Mouse (Mus musculus) right cerebral cortex, postnatal 36 days (tissue): ENCODE results near the gene Fscn2.

Experiments
- DNase-seq, 2 experiments: peaks; one replicate each; pipeline ENCODE4 v3.0.0; 2022; ENCODE audit warnings: low spot score in 2 of 2, mixed read lengths in 1 of 2

Fscn2 gene

DNA sequence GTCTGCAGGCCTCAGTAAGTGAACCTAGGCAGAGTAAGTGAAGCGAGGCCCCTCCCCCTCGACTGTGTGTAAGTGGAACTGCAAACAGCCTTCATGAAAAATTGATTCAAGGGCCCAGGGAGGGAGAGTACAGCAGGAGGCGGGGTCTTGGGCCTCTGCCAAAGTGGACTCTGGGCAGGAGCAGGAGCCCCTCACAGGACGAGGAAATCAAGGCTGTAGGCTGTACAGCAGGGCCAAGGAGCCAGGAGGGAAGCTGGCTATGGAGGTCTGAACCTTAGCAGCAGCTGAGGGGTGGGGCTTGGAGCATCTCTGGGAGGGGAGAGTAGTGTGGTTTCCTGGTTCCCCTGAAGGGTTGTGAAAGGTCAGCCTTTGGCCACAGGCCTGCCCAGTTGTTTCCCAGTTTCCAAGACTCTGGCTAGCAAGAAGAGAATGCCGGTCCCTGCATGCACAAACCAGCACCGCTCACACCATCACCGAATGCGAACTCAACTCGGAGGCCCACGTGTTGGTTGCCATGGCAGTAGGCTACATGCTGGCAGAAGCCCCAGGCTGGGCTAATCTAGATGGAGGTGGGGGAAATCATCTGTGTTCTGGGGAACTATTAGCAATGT lies 3.4 kb upstream of the Fscn2 start:
- peak; percentile 75 to 82 for DNase-seq

DNA sequence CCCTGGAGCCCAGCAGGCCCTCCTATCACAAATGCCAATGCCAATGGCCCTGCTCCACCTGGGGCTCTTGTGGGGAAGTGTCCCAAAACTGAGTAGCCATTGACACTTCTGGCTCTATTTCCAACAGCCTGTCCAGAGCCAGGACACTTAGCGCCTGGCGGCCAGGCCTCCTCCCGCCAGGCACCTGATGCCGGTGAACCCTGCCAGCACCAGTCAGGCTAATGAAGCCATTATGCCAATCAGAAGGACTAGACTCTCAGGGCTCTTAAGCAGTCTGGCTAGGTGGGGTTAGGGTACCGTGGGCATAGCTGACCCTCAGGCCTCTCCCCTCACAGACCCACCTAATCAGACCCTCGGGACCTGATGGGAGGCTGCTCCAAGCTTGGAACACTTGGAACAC lies 1.9 kb upstream of the Fscn2 start:
- no peak for DNase-seq

DNA sequence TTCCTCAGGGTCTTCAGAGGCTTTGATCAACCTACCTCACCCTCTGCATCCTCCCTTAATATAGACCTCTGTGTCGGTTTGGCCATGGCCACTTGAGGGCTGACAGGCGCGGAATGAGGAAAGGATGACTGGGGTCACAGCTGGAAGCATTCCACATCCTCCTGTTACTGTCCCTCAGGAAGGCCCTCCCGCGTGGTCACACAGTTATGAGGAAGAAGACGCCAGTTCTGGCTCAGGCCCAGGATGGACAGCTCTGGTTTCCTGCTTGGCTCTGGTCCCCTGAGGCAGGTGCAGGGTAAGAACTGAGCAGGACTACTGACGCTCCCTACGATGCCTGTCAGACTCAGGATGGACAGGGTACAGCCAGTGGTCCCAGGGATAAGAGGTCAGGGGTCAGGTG lies 1.3 kb upstream of the Fscn2 start:
- DNase-seq: no peak

DNA sequence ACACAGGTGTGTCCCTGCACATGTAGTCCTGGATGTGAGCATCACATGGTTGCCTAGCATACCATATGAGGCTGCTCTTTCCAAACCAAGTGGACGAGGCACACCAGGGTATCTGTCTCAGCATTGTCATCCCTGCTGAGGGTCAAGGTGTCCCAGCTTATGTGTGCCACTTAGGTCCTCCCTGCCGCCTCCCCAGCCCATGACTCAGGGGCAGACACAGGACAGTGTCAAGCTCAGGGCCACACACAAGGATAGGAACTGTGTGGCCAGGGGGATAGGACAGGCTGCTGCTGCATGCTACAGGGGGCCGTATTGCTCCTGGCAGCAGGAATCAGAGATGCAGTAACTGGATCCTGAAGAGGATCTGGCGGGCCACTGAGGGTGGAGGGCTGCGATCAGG lies 579 bp upstream of the Fscn2 start:
- no peak for DNase-seq

DNA sequence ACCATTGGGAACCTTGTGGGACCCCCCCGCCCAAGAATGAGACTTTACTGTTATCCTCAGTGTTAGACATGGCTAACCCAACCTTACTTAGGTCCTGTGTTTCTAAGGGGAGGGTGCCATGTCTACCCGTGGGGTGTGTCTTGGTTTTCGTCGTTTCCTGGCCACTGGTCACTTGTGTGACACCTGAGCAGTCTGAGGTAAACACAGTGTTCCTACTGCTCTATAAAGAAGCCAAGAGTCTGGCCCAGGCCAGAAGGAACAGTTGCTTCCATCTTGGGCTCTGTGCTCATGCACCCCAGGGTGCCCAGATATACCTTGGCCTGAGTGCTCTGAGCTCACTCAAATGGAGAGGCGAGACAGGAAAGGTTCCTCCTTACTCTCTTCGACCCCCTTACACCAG lies 1.6 kb downstream of the Fscn2 start:
- no peak for DNase-seq

DNA sequence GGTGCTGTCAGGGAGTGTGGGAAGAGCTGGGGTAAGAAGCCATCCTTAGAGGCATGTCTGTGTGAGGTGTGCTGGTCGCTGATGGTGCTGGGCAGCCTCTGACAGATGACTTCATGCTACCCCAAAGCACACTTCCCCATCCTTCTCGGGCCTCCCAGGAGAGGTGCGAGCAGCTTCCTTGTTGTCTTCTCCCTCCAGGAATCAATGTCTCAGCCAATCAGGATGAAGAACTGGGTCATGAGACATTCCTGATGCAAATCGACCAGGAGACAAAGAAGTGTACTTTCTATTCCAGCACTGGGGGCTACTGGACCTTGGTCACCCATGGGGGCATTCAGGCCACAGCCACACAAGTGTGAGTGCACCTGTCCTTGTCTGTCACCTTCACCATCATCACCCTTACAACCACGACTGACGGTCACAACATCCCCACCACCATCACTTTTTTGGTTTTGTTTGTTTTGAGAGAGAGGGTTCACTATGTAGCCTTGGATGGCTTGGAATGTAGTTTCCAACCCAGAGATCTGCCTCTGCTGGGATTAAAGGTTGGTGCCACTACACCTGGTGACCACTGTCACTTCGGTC lies 5.2 kb downstream of the Fscn2 start:
- no peak for DNase-seq

DNA sequence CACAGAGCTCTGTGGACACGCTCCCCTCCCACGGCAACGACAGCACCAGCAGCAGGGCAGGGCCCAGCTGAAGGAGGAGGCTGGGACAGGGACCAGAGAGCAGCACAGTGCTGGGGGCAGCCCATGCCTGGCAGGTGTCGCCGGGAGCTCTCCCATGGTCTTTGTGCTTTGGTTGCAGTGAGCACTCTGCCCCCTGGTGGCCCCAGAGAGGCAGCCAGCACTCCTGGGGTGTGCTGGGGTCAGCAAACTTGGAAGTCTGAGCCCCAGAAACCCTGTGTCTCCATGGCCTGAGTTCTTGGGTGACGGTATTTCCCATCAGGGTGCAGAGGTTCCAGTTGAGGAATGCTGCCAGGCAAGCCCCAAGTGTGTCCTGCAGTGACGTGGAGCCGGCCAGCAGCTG lies 8.3 kb downstream of the Fscn2 start:
- no peak for DNase-seq

DNA sequence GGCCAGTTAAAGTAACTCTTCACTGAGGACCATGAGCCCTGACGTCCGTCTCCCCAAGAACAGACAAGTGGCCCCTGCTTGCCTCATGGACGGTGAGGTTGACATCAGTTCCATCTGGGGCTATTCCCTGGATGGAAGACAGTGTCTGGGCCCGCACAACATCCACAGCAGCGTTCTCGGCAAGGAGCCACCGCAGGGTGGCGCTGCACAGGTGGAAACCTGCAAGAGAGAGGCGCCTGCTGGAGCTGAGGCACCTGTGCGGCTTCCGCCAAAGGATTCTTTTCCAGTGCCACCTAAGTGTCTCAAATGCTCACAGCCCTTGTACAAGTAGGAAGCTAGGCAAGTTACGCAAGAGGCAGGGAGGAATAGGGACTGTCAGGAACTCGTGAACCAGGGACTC lies 11.7 kb downstream of the Fscn2 start:
- DNase-seq: no peak

DNA sequence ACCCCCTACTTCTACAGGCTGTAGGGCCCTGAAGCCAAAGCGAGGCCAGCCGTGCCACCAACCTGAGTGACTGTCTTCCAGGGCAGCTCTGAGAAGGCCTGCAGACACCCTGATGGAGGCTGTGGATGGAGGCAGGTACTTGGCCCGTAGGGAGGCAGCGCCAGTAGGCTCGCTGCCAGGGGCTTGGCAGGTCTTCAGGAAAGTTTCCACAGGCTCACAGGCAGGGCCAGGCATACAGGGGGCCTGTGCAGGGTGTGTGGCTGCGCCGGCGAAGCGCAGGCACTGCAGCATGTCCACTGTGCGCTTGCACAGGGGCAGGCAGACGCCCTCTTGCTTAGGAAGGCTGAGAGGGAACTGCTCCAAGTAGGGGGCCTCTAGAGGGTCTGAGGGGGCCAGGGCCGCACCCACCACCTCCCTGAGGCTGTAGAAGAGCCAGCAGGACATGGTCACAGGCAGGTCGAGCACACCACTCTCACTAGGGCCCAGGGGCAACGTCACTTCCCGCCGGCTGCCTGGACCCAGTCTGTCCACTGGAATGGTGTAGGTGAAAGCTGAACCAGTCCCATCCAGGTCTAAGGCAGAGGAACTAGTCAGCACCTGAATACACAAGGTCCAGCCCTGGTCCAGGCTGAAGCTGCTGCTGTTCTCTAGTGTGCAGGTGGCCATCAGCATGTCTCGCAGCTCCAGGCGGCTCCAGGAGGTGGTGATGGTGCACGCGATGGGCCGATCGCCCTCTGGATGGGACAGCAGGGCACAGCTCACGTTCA lies 12.7 kb downstream of the Fscn2 start:
- DNase-seq: no peak

DNA sequence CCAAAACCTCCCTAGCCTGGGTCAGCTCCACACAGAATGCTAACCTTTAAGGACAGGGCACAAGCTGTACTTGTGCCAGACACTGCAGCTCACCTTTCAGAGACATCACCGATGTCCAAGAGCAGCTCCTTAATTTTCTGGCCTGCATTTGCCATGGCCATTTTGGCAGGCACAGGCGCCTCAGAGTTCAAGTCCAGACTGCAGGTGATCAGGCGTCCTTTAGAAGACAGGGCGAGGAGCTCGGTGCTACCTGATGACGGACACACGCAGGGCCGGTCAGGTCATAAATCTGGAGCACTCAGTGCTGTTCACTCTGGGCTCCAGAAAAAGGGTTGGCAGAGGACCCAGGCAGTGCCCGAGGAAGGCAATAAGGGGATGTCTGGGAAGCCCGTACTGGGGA lies 14.0 kb downstream of the Fscn2 start:
- DNase-seq: no peak

DNA sequence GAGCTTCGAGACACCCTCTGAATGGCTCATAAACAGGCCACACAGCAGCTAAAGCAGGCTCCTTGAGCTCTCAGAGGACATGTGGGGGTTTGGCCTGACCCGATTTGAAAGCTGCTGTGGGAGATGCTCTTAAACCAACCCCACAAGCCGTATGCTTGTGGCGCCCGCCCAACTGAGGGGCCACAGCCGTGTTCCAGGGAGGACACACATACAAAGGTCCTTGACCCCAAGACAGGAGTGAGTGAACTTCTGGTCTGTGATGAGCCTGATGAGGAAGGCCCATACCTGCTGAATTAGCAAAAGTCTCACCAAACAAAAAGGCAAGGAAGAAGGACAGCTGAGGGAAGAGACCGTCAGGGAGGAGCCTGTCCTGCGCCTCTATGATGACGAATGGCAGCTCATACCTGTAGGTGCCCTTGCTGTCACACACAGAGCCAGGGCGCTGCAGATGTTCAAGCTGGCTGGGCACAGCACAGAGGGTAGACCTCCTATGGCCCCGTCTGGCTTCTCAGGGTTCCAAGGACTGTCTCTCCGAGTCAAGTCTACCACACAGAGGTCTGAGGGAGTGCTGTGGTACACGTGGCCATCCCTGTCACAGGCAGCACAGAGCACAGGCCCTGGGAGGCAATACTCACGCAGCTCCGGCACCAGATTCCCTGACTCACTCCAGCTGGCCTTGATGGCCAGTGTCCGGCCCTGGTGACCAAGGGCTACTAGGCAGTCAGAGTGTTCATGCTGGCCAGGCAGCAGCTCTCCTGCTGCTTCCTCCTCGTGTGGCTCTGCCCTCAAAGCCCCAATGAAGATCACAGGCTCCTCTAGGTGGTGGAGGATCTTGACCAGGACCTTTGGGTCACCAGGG lies 15.2 kb downstream of the Fscn2 start:
- no peak for DNase-seq

DNA sequence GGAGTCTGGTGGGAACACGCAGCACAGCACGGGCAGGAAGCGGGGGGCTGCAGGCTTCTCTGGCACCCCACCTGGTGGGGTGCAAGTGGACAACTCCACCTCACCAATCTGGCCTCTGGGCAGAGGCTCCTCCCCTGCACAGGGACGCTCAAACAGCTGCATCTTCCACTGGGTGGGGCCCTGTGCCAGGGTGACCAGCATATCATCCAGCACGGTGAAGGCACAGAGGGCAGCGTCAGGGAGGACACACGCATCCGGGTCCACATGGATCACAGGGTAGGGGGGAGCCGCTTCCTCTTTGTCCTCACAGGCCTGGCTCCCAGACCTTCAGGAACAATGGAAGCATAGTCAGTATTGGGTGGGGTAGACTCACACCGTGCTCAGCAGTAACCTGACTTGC lies 16.0 kb downstream of the Fscn2 start:
- no peak for DNase-seq

DNA sequence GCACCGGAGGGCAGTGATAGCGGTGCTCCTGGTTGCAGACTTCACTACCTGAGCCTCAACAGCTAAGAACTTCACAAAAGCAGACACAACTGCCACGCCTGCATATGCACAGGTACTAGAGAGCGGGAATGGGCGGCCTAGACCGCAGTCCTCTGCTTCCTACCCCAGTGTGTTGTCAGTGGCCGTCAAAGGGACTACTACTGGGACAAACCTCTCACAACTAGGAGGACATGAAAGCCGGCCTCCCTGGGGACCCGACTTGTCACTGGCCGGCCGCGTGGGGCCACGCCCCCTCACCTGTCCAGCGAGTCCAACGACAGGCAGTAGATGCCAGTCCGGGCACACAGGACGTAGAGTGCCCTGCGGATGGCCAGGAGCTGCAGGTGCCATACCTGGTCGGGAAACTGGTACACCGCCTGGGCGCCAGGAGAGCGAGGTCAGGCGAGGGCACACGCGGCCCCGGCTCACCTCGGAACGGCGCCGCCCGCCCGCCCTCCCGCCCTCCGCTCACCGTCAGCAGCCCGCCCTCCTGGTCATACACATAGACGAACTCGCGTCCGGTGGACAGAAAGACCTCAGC lies 16.8 kb downstream of the Fscn2 start:
- no peak for DNase-seq

DNA sequence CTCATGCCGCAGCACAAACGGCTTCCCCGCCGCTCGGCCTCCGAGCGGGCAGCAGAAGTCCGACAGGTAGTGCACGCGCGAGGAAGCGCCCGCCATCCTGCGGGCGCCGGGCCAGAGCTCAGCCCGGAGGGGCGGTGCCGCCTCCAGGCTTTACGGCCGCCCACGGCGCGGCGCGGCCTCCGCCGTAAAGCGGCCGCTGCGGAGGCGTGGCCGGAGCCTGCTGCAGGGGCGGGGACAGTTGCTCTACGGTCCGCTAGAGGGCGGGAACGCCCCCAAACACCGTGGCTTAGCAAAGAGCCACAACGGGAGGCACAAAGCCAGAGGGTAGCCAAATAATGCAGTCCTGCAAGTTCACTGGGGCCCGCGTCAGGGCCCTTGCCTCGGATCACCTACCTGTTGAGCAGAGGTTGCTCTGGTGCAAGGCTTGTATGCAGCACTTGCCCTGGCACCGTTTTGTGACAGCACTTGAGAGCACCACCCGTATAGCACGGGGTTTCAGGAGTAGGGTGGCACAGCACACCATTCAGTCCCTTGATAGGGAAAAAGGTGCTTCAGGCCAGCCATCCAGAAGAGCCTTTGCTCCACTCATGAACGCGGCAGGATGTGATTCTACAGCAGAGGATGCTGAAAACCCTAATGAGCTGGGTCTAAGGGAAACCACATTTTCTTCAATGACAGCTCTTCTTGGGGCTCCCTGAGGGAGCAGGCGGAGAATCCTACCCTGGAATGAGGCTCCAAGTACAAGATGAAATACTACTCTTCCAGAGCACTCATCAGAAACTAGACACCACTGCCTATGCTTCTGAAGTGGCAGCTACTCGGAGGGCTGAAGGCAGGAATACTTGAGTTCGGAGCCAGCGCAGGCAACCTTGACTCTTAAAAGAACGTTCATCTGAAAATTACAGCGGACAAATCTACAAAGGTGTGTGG lies 17.5 kb downstream of the Fscn2 start, which contains the start of gene Faap100:
Gene Faap100, minus strand, starts transcription at position 154 of the 930 bp plus-strand sequence.
- DNase-seq: peak; percentile 75 to 76

DNA sequence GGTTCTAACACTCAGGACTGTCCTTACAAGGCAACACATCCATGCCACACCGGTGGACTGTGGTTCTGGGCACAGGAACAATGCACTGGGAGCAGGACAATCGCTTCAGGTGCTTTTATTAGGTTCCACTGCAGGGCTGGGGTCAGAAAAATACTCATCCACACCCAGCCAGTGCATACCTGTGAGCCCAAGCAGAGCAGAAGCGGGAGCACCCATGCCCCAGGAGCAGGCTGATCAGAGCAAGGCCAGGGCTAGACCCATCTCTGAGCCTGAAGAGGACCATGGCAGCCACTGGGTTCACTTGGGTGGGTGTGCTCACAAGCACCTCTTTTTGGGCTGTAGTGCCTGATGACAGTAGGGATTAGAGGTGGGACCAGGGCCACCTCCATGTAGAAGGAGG lies 18.9 kb downstream of the Fscn2 start:
- DNase-seq: no peak

DNA sequence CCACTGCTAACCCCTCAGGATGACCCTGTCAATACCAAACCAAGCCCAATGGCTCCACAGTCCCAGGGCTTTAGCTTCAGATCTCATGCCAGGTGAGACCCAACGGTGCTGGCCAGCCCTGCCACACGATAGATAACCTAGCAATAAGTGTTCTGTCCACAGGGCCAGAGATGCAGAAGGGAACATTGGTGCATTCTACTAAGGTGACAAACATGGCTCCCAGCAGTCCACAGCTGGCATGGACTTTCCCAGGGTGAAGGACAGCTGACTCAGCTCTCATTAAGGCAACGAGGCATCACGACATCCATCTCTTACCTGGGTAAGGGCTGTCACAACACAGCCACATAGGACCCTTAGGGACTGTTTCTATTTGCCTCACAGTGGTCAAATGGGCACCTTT lies 19.8 kb downstream of the Fscn2 start:
- no peak for DNase-seq

DNA sequence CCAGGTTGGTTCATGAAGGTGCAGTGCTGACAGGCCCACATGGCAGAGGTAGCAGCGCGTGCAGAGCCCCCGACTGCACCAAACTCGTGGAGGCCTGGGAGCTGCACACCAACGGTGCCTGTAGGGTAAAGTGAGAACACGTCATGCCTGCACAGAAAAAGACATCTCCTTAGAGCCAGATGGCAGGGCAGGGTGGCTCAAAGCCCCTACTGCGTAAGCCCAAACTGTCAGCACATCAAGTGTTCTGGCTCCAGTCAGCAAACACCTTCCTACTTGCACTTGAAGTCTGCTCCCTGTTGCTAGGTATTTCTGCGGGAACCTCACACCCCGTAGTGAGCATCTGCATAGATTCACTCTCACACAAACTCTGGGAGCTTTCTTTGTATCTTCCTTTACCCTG lies 21.2 kb downstream of the Fscn2 start:
- peak; percentile 46 to 61 for DNase-seq

DNA sequence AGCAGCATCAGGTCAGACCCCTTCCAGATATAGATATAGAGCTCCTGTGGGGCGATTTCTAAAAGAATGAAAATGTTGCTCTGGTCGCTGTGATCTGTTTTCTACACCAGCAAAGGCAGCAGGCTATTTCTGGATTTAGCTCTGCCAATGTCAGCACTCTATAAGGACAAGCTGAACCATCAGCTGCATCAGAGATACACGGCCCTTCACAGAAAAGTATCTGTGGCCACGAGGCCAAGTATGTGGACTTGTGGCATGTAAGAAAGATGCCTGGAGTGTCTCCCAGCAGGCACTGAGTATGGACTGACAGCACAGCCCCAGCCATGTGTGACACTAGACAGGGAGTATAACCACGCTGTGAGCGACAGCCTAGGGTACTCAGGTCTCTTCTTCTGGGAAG lies 25.3 kb downstream of the Fscn2 start:
- DNase-seq: no peak

DNA sequence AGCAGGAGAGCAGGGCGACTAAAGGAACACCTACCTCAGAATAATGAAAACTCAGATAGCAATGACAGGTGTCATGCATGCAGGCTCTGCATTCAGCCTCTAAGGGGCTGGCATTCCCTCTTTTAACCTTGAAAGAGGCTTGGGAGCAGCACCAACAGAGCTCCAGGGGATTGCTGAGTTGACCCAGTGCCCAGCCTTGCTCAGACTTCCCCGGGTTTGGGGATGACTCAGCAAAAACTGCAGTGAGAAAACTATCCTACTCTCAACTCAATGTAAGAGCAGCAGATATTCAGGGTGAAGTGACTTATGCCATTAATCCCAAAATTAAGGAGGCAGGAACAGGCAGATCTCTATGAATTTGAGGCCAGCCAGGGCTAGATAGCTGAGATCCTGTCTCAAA lies 25.8 kb downstream of the Fscn2 start:
- no peak for DNase-seq

DNA sequence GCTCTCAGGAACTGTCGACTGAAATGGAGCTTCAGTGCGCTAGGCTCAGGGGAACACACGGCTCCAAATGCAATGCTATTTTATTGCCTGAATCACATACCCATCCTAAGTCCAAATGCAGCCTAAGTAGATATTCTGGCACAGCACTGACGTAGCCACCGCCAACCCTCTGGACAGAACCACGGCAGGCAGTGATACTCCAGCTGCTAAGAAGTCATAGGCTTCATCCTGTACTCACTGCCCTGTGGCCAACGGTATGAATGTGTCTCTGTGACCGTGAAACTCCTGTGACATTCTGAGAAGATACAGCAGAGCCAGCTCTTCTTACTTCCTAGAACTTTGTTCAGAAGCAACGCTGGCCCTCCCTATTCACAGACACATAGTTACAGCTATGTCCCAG lies 27.2 kb downstream of the Fscn2 start:
- DNase-seq: no peak

DNA sequence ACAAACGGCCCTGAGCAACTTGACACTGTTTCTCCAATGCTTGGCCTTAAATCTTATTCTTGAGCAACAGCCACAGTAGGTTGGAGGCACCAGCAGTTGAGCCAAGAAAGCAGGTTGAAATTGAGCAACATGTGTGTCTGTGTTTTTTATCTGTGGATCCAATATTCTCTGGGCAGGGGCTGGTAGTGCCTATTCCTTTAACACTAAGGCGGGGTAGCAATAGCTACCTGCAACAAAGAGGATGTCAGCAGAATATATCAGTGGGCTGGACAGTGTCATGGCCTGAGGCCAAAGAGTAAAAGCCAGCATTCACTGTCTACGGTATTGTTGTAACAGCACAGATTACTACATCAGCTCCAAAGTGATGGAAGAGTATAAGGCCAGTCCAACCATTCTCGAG lies 34.3 kb downstream of the Fscn2 start:
- DNase-seq: no peak
